Mouse (Mus musculus) forebrain, embryonic 13.5 days (tissue): ENCODE data around the gene Adamts13. TPM values are rescaled to one million over a fixed set of nuclear protein-coding genes. Genes with fewer than 3 reads are reported as not detected.

ENCODE experiments used
- ATAC-seq: fragments of 200-750 bp; cut with Nextera tagmentation; 2 replicates; pipeline ENCODE4 v1.8.0; 2017
- H3K27ac ChIP-seq: fragments of 300-500 bp; sonication (generic); 2 replicates; pipeline ENCODE4 v1.5.1; 2015; ENCODE audit warnings: inconsistent platforms, mild to moderate bottlenecking, moderate library complexity
- H3K27me3 ChIP-seq: fragments of 300-500 bp; sonication (generic); 2 replicates; pipeline ENCODE4 v1.6.1; 2015; ENCODE audit warnings: mild to moderate bottlenecking, inconsistent platforms
- H3K36me3 ChIP-seq: fragments of 300-500 bp; sonication (generic); 2 replicates; pipeline ENCODE4 v1.6.1; 2015; ENCODE audit warnings: mild to moderate bottlenecking, inconsistent platforms; ENCODE audit not compliant: poor library complexity, severe bottlenecking
- H3K4me1 ChIP-seq: fragments of 300-500 bp; sonication (generic); 2 replicates; pipeline ENCODE4 v1.6.1; 2015; ENCODE audit warnings: inconsistent platforms
- H3K4me2 ChIP-seq: fragments of 300-500 bp; sonication (generic); 2 replicates; pipeline ENCODE4 v1.6.1; 2015; ENCODE audit warnings: inconsistent platforms, mild to moderate bottlenecking, moderate library complexity
- H3K4me3 ChIP-seq: fragments of 300-500 bp; sonication (generic); 2 replicates; pipeline ENCODE4 v1.5.1; 2015; ENCODE audit warnings: mild to moderate bottlenecking, inconsistent platforms
- H3K9ac ChIP-seq: fragments of 300-500 bp; sonication (generic); 2 replicates; pipeline ENCODE4 v1.6.1; 2015; ENCODE audit warnings: mild to moderate bottlenecking, inconsistent platforms
- H3K9me3 ChIP-seq: fragments of 300-500 bp; sonication (generic); replicated peaks from 2 replicates; pipeline ENCODE4 v1.6.1; 2016; ENCODE audit warnings: inconsistent platforms
- WGBS: fragments of 180-500 bp; shearing (Covaris S2); methylation state at CpG from one replicate; pipeline ENCODE4 v1.1.7; 2015; 5-methylcytosine and 5-hydroxymethylcytosine counted together
- polyA plus RNA-seq: library from polyadenylated mRNA; unstranded; fragments of >200 nt; fragmentation: Nextera tagmentation; extraction: Ambion mirVana; gene quantifications from 2 replicates; pipeline ENCODE4 v1.2.1, GENCODE M21; 2015

Adamts13 gene
- 0.34 TPM in 1 of 2 replicates, not detected in the other for polyA plus RNA-seq

DNA sequence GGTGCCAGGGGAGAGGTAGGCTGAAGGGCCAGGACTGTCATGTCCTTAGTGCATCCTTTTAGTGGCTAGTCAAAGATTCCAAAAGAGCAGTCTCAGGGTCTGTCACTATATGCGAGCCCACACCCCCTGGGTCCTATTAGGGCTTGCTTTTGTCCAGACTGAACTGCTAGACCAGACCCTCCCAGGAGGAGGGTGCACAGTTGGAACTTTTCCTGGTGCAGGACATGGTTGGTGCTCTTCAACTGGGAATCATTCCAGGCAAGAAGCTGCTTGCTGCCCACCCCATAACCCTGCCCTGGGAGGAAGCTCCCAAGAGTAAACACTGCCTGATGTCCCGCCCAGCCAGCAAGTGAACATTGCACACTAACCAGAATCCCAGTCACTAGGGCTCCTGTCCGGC, at the start of gene Adamts13:
Gene Adamts13, plus strand, starts transcription at position 301 of the 400 bp plus-strand sequence.
- Histone ChIP-seq H3K9me3 (no peaks in the 10 kb centered on the region), H3K4me2 (no peak within 1 kb of the TSS), H3K27ac (no peak within 1 kb of the TSS), H3K9ac (no peak within 1 kb of the TSS), H3K27me3 (peaks cover 3% of the 10 kb centered on the region; the same call in 1 of the 2 replicates), H3K4me1 (no peaks in the 10 kb centered on the region), H3K36me3 (no peaks in the 10 kb centered on the region), H3K4me3 (no peak within 1 kb of the TSS)
- ATAC-seq: no peak
- WGBS: 79% methylated on average over 3 of the region's 3 CpGs

DNA sequence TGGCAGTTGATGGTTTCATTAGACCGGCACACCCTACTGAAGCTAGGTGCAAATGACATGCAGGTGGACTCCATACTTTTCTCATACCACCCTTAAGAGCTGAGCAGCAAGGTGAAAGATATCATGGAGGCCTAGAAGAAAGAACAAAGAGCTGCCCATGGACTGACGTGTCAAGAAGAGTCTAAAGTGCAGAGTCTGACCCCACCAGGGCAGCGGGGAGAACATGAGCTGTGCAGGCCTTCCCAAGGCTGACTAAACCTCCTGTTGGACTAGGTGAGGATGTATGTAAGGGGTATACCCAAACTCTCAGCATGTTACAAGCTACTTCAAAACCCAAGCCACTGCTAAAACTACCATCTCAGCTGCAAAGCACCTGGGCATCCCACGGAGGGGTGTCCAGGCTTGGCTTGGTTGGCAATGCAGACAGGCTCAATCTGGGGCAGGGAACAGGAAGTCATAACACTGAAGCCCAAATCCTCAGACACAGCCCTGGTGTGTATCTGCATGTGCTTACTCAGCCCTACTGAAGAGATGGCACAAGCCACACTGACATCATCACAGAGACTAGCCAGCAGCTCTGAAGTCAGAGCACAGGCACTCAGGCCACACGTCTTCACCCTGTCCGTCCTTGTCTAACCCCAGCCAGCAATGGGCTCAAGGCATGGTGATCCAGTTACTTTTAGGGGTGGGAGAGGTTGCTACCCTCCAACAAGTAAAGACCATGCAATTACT, 45.3 kb upstream of the Adamts13 start:
- Histone ChIP-seq H3K4me1 (peaks cover 29% of the 10 kb centered on the region), H3K4me3 (no peak overlapping the region), H3K27me3 (no peaks in the 10 kb centered on the region), H3K36me3 (peaks cover 77% of the 10 kb centered on the region), H3K9ac (0 out of 2 replicates have a peak overlapping the region, but pooled peaks have one; percentile 13), H3K4me2 (no peak overlapping the region), H3K9me3 (no peaks in the 10 kb centered on the region), H3K27ac (no peak overlapping the region)
- 90% methylated on average over 6 of the region's 6 CpGs for WGBS
- ATAC-seq: no peak

DNA sequence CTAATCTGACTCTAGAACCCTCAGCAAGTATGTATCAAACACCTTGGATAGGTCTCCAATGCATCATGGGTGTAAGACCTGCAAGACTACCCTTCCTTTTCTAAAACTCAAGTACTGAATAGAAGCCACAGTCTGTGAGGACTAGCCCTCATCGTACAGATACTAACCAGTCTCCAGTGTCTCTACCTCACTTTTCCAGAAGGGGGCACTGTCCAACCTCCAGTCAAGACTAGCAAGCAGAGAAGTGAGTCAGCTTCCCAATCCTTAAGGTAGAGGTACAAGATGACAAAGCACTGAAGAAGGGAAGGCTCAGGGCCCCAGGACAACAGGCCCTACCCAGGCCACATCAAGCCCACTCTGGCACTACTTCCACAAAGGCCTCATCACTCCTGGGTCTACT, 42.8 kb upstream of the Adamts13 start:
- H3K4me3 ChIP-seq: no peak overlapping the region
- H3K9me3 ChIP-seq: no peaks in the 10 kb centered on the region
- WGBS: 39% methylated on average over 1 of the region's 1 CpGs
- peaks cover 29% of the 10 kb centered on the region for H3K4me1 ChIP-seq
- H3K4me2 ChIP-seq: peak overlapping the region; percentile 1; the same call in 1 of the 2 replicates
- H3K27ac ChIP-seq: no peak overlapping the region
- peaks cover 53% of the 10 kb centered on the region for H3K36me3 ChIP-seq
- no peaks in the 10 kb centered on the region for H3K27me3 ChIP-seq
- no peak overlapping the region for H3K9ac ChIP-seq
- no peak for ATAC-seq

DNA sequence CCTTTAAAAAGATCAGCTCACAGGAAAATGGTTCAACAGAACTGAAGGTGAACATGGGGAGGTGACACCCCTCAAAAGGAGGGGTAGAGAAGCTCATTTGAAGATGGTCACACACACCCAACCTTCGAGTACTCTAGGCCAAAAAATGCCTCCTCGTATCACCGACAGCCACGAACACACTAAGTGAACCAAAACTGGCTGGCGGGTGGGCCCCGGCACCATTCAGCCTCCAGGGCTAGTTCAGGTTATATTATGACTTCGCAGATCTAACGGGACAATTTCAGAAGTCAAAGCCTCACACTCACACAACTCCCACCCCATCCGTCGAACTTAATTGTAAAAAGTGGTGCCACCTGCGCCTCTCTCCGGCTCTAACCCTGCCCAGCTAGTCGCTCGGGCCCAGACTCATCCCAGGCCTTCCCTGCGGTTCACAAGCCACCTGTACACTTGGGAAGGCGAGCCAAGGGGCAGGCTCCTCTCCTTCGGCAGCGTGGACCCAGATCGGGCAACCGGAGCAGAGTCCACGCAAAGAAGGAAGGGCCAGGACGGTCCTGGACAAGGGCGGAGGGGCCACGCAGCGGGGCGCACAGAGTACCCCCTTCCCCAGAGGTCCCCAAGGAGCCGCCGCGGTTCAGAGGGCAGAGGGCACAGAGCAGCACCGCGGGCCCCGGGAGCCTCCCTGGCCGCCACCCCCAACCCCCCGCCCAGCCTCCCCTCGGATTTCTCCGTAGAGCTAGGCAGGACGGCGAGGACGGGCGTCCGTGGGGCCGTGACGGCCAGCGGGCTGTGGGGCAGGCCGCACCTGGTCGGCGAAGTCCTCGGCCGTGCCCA, 40.5 kb upstream of the Adamts13 start:
- H3K27ac ChIP-seq: peak overlapping the region; percentile 60
- no peak for ATAC-seq
- H3K9ac ChIP-seq: peak overlapping the region; percentile 99
- peaks cover 30% of the 10 kb centered on the region for H3K36me3 ChIP-seq
- H3K4me1 ChIP-seq: peaks cover 29% of the 10 kb centered on the region
- no peaks in the 10 kb centered on the region for H3K9me3 ChIP-seq
- WGBS: 2% methylated on average over 48 of the region's 49 CpGs
- H3K27me3 ChIP-seq: no peaks in the 10 kb centered on the region
- peak overlapping the region; percentile 95 for H3K4me3 ChIP-seq
- H3K4me2 ChIP-seq: peak overlapping the region; percentile 92

DNA sequence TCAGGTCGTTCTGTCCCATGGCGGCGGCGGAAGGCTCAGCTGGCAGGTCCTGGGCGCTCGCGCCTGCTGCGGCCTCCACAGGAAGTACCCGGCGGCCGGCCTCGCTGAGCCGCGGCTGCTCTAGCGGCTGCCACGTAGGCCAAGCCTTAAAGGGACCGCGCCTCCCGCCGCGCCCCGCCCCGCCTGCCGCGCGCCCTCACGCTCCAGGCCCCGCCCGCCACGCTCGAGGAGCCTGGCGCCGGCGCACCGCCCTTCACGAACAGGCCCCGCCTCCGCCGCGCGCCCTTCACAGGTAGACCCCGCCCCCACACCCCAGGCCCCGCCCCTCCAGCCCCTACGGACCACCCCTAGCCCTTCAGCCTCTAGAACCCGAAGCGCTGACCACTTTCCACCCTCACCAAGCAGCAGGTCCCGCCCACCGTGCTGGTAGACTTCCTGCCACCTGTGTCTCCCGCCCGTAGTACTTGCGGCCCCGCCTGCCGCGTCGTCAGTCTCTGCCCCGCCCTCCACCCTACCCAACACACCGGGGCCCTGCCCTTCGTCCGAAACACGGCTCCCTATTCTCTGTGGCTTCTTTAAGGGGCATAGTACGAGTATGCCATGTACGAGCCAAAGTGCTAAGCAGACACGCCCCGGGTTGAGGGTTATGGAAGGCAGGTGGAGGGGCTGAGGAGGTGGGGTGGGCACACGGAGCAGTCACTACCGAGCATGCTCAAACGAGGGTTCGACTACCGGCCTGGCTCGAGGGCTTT, 39.7 kb upstream of the Adamts13 start, which contains the start of the genes Surf4 and Stkld1:
Gene Surf4, minus strand, starts transcription at position 625 of the 752 bp plus-strand sequence.
Gene Stkld1, plus strand, starts transcription at position 744 of the 752 bp plus-strand sequence.
- Histone ChIP-seq H3K9ac (peak within 1 kb of the TSS; percentile 99), H3K4me3 (peak within 1 kb of the TSS; percentile 95), H3K27ac (peak within 1 kb of the TSS; percentile 60), H3K36me3 (peaks cover 23% of the 10 kb centered on the region), H3K27me3 (no peaks in the 10 kb centered on the region), H3K9me3 (no peaks in the 10 kb centered on the region), H3K4me2 (peak within 1 kb of the TSS; percentile 92), H3K4me1 (peaks cover 29% of the 10 kb centered on the region)
- WGBS: under 1% methylated on average over 28 of the region's 70 CpGs
- peak; percentile 96 for ATAC-seq

DNA sequence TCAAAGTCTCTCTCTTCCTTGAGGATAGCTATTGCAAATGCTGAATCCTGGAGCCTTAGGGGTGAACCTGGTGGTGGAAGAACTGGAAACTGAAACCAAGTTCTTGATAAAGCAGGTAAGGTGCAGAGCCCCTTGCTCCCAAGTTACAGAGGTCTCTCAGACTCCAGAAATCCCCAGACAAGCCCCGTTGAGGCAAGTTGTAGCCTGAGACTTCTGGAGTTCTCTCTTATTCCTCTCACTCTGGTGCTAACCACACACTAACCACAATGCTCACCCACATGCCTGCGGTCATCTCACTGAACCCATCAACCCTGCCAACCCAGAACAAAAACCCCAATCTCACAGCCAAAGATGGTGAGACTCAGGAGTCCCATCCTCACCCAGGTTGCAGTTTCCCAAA, 37.9 kb upstream of the Adamts13 start:
- Histone ChIP-seq H3K36me3 (peaks cover 8% of the 10 kb centered on the region), H3K27ac (no peak overlapping the region), H3K9ac (no peak overlapping the region), H3K27me3 (no peaks in the 10 kb centered on the region), H3K4me2 (no peak overlapping the region), H3K9me3 (no peaks in the 10 kb centered on the region), H3K4me1 (peaks cover 24% of the 10 kb centered on the region), H3K4me3 (no peak overlapping the region)
- no peak for ATAC-seq
- 86% methylated on average over 2 of the region's 2 CpGs for WGBS

DNA sequence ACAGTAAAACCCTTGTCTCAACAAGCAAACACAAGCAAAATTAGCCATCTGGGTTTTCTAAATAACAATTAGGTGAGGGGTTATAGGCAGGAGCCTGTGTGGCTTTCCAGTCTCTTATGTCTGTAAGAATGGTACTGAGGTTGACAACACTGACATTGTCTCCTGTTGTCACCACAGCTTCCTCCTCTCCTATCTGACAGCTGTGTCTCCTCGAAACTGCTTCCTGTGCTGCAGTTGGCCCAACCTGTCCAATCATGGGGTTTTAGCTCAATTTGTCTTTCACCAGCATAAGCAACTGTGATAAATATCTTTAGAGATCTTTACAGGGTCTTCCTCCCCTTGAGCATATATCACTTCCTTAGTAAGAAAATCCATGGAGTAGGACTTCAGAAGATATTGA, 36.8 kb upstream of the Adamts13 start:
- ATAC-seq: no peak
- H3K9ac ChIP-seq: no peak overlapping the region
- H3K4me1 ChIP-seq: peaks cover 12% of the 10 kb centered on the region
- no peaks in the 10 kb centered on the region for H3K36me3 ChIP-seq
- H3K27me3 ChIP-seq: no peaks in the 10 kb centered on the region
- WGBS: 72% methylated on average over 1 of the region's 1 CpGs
- no peak overlapping the region for H3K27ac ChIP-seq
- no peaks in the 10 kb centered on the region for H3K9me3 ChIP-seq
- H3K4me2 ChIP-seq: no peak overlapping the region
- H3K4me3 ChIP-seq: no peak overlapping the region

DNA sequence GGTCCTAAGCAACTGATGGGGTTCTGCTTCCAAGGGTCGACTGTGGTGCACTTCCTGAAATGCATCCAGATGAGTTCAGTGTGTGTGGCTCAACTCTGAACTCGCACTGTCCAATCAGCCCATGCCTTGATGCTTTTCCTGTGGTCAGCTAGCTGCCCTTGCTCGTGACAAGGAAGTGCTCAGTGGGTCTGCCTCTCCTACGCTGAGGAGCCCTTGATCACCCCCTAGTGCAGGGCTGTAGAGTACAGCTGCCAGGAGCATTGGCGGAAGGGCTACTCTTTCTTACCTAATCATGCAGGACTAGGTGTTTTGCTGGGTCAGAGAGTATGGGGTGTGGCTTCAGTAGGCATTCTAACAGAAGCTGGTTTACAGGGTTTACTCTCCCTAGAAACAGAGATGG, 31.7 kb upstream of the Adamts13 start:
- 44% methylated on average over 5 of the region's 5 CpGs for WGBS
- no peak for ATAC-seq
- H3K4me3 ChIP-seq: no peak overlapping the region
- H3K27me3 ChIP-seq: no peaks in the 10 kb centered on the region
- H3K36me3 ChIP-seq: peaks cover 2% of the 10 kb centered on the region; the same call in 1 of the 2 replicates
- no peak overlapping the region for H3K27ac ChIP-seq
- H3K4me1 ChIP-seq: no peaks in the 10 kb centered on the region
- no peak overlapping the region for H3K4me2 ChIP-seq
- no peak overlapping the region for H3K9ac ChIP-seq
- H3K9me3 ChIP-seq: no peaks in the 10 kb centered on the region

DNA sequence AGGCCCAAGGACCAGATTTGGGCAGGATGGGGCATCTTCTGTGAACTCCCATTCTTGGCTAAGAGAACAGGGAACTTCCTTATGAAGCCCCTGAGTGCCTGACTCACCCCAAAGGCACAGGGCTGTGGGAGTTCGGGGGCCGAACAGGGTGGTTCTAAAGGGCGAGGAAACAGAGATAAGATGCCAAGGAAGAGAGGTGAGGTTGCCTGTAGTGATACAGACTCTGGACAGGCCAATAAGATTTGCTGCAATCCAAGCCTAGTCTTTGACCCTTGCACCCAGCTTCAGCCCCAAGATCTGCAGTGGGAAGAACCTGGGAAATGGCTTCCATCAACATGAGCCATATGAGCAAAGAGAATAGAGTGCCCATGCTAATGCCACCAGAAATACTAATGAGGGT, 30.0 kb upstream of the Adamts13 start:
- no peak for ATAC-seq
- Histone ChIP-seq H3K9ac (no peak overlapping the region), H3K27me3 (no peaks in the 10 kb centered on the region), H3K9me3 (no peaks in the 10 kb centered on the region), H3K27ac (no peak overlapping the region), H3K36me3 (peaks cover 6% of the 10 kb centered on the region; the same call in 1 of the 2 replicates), H3K4me3 (no peak overlapping the region), H3K4me1 (no peaks in the 10 kb centered on the region), H3K4me2 (no peak overlapping the region)
- 84% methylated on average over 3 of the region's 3 CpGs for WGBS

DNA sequence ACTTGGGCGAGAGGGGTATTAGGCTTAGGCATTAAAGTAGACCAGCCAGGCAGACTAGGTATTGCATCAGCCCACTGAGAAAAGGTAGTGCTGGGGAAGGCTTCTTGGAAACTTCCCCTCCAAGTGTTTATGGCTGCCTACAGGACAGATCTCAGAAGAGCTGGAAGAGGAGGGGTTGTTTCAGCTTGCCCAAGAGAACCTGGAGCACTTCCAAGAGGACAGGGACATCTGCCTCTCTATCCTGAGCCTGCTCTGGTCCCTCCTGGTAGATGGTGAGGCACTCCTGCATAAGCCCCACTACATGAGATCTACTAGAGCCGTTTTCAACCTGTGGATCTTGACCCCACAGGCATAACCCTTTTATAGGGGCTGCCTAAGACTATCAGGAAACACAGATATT, 22.8 kb upstream of the Adamts13 start:
- no peak for ATAC-seq
- WGBS: 97% methylated on average over 2 of the region's 2 CpGs
- peaks cover 71% of the 10 kb centered on the region for H3K36me3 ChIP-seq

DNA sequence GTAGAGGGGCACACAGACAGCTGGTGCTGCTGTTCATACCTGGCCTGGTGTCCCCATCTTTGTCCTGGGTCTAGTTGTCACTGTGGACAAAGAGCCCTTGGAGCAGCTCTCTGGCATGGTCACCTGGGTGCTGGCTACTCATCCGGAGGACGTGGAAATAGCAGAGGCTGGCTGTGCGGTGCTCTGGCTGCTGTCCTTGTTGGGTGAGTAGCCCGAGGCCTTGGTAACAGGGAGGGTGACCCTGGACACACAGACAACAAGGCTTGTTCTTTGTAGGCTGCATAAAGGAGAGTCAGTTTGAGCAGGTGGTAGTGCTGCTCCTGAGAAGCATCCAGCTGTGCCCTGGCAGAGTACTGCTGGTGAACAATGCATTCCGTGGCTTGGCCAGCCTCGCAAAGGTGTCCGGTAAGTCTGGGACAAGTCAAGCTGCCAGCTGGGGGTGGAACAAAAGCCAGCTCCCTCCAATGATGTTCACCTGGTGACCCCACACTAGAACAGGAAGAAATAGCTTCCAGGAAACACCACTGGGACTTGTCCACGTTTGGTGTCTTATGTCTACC, 21.8 kb upstream of the Adamts13 start:
- WGBS: 91% methylated on average over 8 of the region's 8 CpGs
- no peak overlapping the region for H3K27ac ChIP-seq
- H3K4me1 ChIP-seq: no peaks in the 10 kb centered on the region
- no peaks in the 10 kb centered on the region for H3K27me3 ChIP-seq
- no peak for ATAC-seq
- peaks cover 81% of the 10 kb centered on the region for H3K36me3 ChIP-seq
- no peak overlapping the region for H3K4me3 ChIP-seq
- H3K4me2 ChIP-seq: no peak overlapping the region
- no peak overlapping the region for H3K9ac ChIP-seq
- no peaks in the 10 kb centered on the region for H3K9me3 ChIP-seq

More for the DNA sequence above, 22.8 kb upstream of the Adamts13 start:
- Histone ChIP-seq H3K27ac (no peak overlapping the region), H3K4me3 (no peak overlapping the region), H3K4me1 (no peaks in the 10 kb centered on the region), H3K4me2 (no peak overlapping the region), H3K27me3 (no peaks in the 10 kb centered on the region), H3K9ac (no peak overlapping the region), H3K9me3 (no peaks in the 10 kb centered on the region)
